ENCODE assay signal across 35 mouse cellular contexts in genomic region chr11:94324618-94325017, GRCm38 (mm10). TPM values are rescaled to one million over a fixed set of nuclear protein-coding genes. Genes with fewer than 3 reads are reported as not detected.
"Had no signal": no experiment of that assay in that cellular context is flagged by ENCODE, and none has a peak within 500 bp of the region (broad histone marks: within the 10 kb centered on the region; RNA-seq: fewer than 3 reads in every experiment).

No protein-coding gene starts in this region.

- H3K4me3 ChIP-seq: embryonic facial prominence, embryonic 10.5 days; embryonic facial prominence, embryonic 12.5 days; embryonic facial prominence, embryonic 13.5 days; embryonic facial prominence, embryonic 15.5 days; erythroblast, embryonic 14.5 days; forebrain, embryonic 10.5 days; forebrain, embryonic 12.5 days; forebrain, embryonic 13.5 days; forebrain, embryonic 15.5 days; gastrocnemius, adult 2 months; heart, adult 2 months had no signal

- DNase-seq: cerebellum, adult 8-10 months; cerebellum, adult 9-11 months; cerebellum, postnatal 10 days; cerebellum, postnatal 14 days; cerebellum, postnatal 25 days; cerebellum, postnatal 36 days; embryo, embryonic 11 days; forebrain, postnatal 0 days; gastrocnemius, adult 2 months; gastrocnemius, postnatal 10 days; gastrocnemius, postnatal 14 days; gastrocnemius, postnatal 25 days; gastrocnemius, postnatal 36 days; heart, adult 18-20 months; heart, adult 2 months had no signal

- H3K27me3 ChIP-seq: embryonic facial prominence, embryonic 12.5 days; embryonic facial prominence, embryonic 13.5 days; embryonic facial prominence, embryonic 15.5 days; forebrain, embryonic 12.5 days; forebrain, embryonic 13.5 days; forebrain, embryonic 15.5 days had no signal

- H3K36me3 ChIP-seq: embryonic facial prominence, embryonic 12.5 days; embryonic facial prominence, embryonic 15.5 days; forebrain, embryonic 12.5 days; forebrain, embryonic 15.5 days had no signal

- H3K27ac ChIP-seq: embryonic facial prominence, embryonic 10.5 days; embryonic facial prominence, embryonic 12.5 days; embryonic facial prominence, embryonic 13.5 days; embryonic facial prominence, embryonic 15.5 days; forebrain, embryonic 10.5 days; forebrain, embryonic 12.5 days; forebrain, embryonic 13.5 days; forebrain, embryonic 15.5 days; gastrocnemius, adult 2 months; heart, adult 2 months had no signal

- H3K9ac ChIP-seq: embryonic facial prominence, embryonic 12.5 days; embryonic facial prominence, embryonic 13.5 days; embryonic facial prominence, embryonic 15.5 days; forebrain, embryonic 12.5 days; forebrain, embryonic 13.5 days; forebrain, embryonic 15.5 days; forebrain, postnatal 0 days had no signal

- H3K4me2 ChIP-seq: embryonic facial prominence, embryonic 12.5 days; embryonic facial prominence, embryonic 13.5 days; embryonic facial prominence, embryonic 15.5 days; forebrain, embryonic 12.5 days; forebrain, embryonic 13.5 days; forebrain, embryonic 15.5 days had no signal

- H3K9me3 ChIP-seq: embryonic facial prominence, embryonic 10.5 days; embryonic facial prominence, embryonic 12.5 days; embryonic facial prominence, embryonic 13.5 days; embryonic facial prominence, embryonic 15.5 days; forebrain, embryonic 10.5 days; forebrain, embryonic 12.5 days; forebrain, embryonic 13.5 days; forebrain, embryonic 15.5 days had no signal

- ATAC-seq: forebrain, embryonic 13.5 days; forebrain, embryonic 14.5 days; forebrain, embryonic 15.5 days; forebrain, embryonic 16.5 days; forebrain, postnatal 0 days had no signal

RNA-seq across cellular contexts. Expression of gene Gm21885, which starts 42.9 kb away (rescaled TPM):
- total RNA-seq: common myeloid progenitor, adult 5-6 weeks; forebrain, postnatal 0 days; gastrocnemius, adult 18-20 months; gastrocnemius, adult 2 months; gastrocnemius, adult 8-10 months; gastrocnemius, postnatal 10 days; gastrocnemius, postnatal 14 days; gastrocnemius, postnatal 25 days; gastrocnemius, postnatal 36 days; gastrocnemius, postnatal 4 days; granulocyte monocyte progenitor cell, adult 5-6 weeks had no signal
- polyA plus RNA-seq: cortical plate, adult 2 months; embryonic facial prominence, embryonic 11.5 days; embryonic facial prominence, embryonic 12.5 days; embryonic facial prominence, embryonic 15.5 days; erythroblast, embryonic 14.5 days; forebrain, embryonic 10.5 days; forebrain, embryonic 12.5 days; forebrain, embryonic 13.5 days; forebrain, embryonic 14.5 days; forebrain, postnatal 0 days; frontal cortex, adult 2 months; gonadal fat pad, adult 2 months; heart, adult 2 months had no signal
